Comparison of ENCODE assay signal across 8 mouse cellular contexts in genomic region chr1:184734067-184734830, GRCm38 (mm10). TPM values are rescaled to one million over a fixed set of nuclear protein-coding genes. Genes with fewer than 3 reads are reported as not detected.
A peak's percentile ranks its signal among the peaks of the same experiment; 100 is the strongest.
DNase-seq lines count a peak whose midpoint lies in the region; ATAC-seq lines count a peak whose summit lies in the region.

No protein-coding gene starts in this region.

- peaks cover 88% of the 10 kb centered on the region for H3K27me3 ChIP-seq in heart, embryonic 10.5 days (ENCODE audit: insufficient read depth, poor library complexity, severe bottlenecking)
- peaks cover 91% of the 10 kb centered on the region for H3K27me3 ChIP-seq in limb, embryonic 12.5 days
- H3K27me3 ChIP-seq in midbrain, embryonic 16.5 days (ENCODE audit: control insufficient read depth, insufficient read depth, low read depth, low read length) = peaks cover 50% of the 10 kb centered on the region

- H3K9me3 ChIP-seq in heart, embryonic 10.5 days = no peaks in the 10 kb centered on the region
- no peaks in the 10 kb centered on the region for H3K9me3 ChIP-seq in limb, embryonic 12.5 days
- no peaks in the 10 kb centered on the region for H3K9me3 ChIP-seq in midbrain, embryonic 16.5 days (replicated peaks; ENCODE audit: control insufficient read depth, low read length, poor library complexity, severe bottlenecking)

- ATAC-seq in limb, embryonic 12.5 days (ENCODE audit: insufficient number of reproducible peaks, insufficient read depth, low FRiP score, low TSS enrichment, low read depth) = no peak
- no peak for ATAC-seq in midbrain, embryonic 16.5 days

- no peak overlapping the region for H3K9ac ChIP-seq in limb, embryonic 12.5 days (replicated peaks)
- H3K9ac ChIP-seq in midbrain, embryonic 16.5 days (ENCODE audit: low read depth, low read length) = no peak overlapping the region

- WGBS in heart, embryonic 10.5 days = under 1% methylated on average over 27 of the region's 27 CpGs
- WGBS in limb, embryonic 12.5 days = under 1% methylated on average over 27 of the region's 27 CpGs
- under 1% methylated on average over 23 of the region's 27 CpGs for WGBS in midbrain, embryonic 16.5 days

- peak overlapping the region; percentile 68 for H3K4me3 ChIP-seq in heart, embryonic 10.5 days
- H3K4me3 ChIP-seq in limb, embryonic 12.5 days (replicated peaks) = peak overlapping the region; percentile 8; the same call in 1 of the 2 replicates
- H3K4me3 ChIP-seq in midbrain, embryonic 16.5 days (ENCODE audit: low read depth, low read length) = no peak overlapping the region

- no peaks in the 10 kb centered on the region for H3K36me3 ChIP-seq in heart, embryonic 10.5 days
- no peaks in the 10 kb centered on the region for H3K36me3 ChIP-seq in limb, embryonic 12.5 days
- H3K36me3 ChIP-seq in midbrain, embryonic 16.5 days (ENCODE audit: control insufficient read depth, insufficient read depth, low read length) = no peaks in the 10 kb centered on the region

- H3K27ac ChIP-seq in heart, embryonic 10.5 days = 0 out of 2 replicates have a peak overlapping the region, but pooled peaks have one; percentile 37
- no peak overlapping the region for H3K27ac ChIP-seq in limb, embryonic 12.5 days
- H3K27ac ChIP-seq in midbrain, embryonic 16.5 days (ENCODE audit: low read length) = no peak overlapping the region

- peaks cover 25% of the 10 kb centered on the region for H3K4me1 ChIP-seq in heart, embryonic 10.5 days
- H3K4me1 ChIP-seq in limb, embryonic 12.5 days (replicated peaks) = peaks cover 19% of the 10 kb centered on the region
- H3K4me1 ChIP-seq in midbrain, embryonic 16.5 days (ENCODE audit: control insufficient read depth, insufficient read depth, low read length) = peaks cover 11% of the 10 kb centered on the region

- DNase-seq in thymus, postnatal 25 days = peak; percentile 26
- DNase-seq in thymus, postnatal 0 days (ENCODE audit: low spot score) = no peak
- no peak for DNase-seq in heart, embryonic 10.5 days (ENCODE audit: low spot score)
- no peak for DNase-seq in c-Kit-positive CD71-positive TER-119-positive erythroid progenitor cells, embryonic 14.5 days (ENCODE audit: low spot score)
- no peak for DNase-seq in right cerebral cortex, postnatal 25 days
- no peak for DNase-seq in spleen, postnatal 10 days (ENCODE audit: low spot score in 2 of 2)

- peak overlapping the region; percentile 73 for H3K4me2 ChIP-seq in limb, embryonic 12.5 days
- H3K4me2 ChIP-seq in midbrain, embryonic 16.5 days (ENCODE audit: low read length) = 0 out of 2 replicates have a peak overlapping the region, but pooled peaks have one; percentile 12

RNA-seq across cellular contexts. Expression of gene Hlx, which starts 1.8 kb away (rescaled TPM):
- 5.4 and 5.8 TPM in 2 replicates for polyA plus RNA-seq in thymus, postnatal 0 days (2015; fragmentation: Nextera tagmentation; extraction: Ambion mirVana)
- 3.1 and 19.4 TPM in 2 replicates for polyA plus RNA-seq in heart, embryonic 10.5 days (2016; fragmentation: Nextera tagmentation; extraction: Ambion mirVana)
- polyA plus RNA-seq in limb, embryonic 12.5 days (2016; fragmentation: Nextera tagmentation; extraction: Ambion mirVana) = 24.1 and 26.8 TPM in 2 replicates
- 1.1 and 1.2 TPM in 2 replicates for polyA plus RNA-seq in midbrain, embryonic 16.5 days (2015; fragmentation: Nextera tagmentation; extraction: Ambion mirVana)
